Mouse (Mus musculus) CD4-positive, CD25-positive, alpha-beta regulatory T cell, adult 4 months (primary cell): ENCODE measurements around the gene Mcrip2. TPM values are rescaled to one million over a fixed set of nuclear protein-coding genes. Genes with fewer than 3 reads are reported as not detected.
A peak's percentile ranks its signal among the peaks of the same experiment; 100 is the strongest.

Experiments used
- ATAC-seq: one replicate; pipeline ENCODE4 v1.8.0; 2017
- polyA plus RNA-seq, 2 experiments: library from polyadenylated mRNA; unstranded; fragments of 100-300 nt; shearing (Covaris generic); gene quantifications; one replicate each; pipeline ENCODE4 v1.2.1; 2017

The Mcrip2 gene
- 1 to 10 TPM; 2.7 to 5.5 TPM for polyA plus RNA-seq

- peak; percentile 80 for ATAC-seq
Observed at GRCm38 (mm10) chr17:25868601-25869191, at the start of gene Mcrip2. TSS of gene Mcrip2 (minus strand) at chr17:25868764.

- ATAC-seq: no peak
Observed at GRCm38 (mm10) chr17:25918037-25918750, 49.6 kb upstream of the Mcrip2 start.

DNA sequence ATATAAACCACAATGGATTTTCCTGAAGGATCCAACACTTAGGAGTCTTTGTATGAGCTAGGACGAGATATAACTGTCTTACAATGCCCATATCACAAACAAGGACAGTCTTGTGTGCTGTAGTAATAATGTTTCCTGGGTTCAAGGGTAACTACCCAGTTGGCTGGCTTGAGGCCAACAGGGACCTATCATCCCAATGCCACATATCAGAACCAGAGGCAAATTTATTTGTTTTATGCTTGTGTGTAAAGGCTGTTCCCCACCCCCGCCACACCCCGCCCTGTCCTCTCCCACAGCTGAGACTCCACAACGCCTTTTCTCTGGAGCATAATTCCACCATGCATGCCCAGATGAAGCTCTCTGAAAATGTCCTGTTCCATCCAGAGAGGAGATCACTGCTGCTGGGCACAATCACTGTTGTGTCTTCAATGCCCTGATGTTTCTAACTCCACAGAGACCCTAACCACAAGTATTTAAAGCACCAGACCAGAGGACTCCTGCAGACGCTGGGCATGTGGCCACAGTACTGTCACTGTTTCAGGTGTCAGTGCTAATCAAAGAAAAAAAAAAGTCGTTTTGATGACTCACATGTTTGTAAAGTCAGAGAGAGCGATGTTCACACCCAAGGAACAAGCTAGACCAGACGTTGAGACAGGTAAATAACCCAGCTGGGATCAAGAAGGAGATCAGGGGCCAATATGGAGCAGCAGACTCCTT lies 48.5 kb upstream of the Mcrip2 start:
- ATAC-seq: no peak

DNA sequence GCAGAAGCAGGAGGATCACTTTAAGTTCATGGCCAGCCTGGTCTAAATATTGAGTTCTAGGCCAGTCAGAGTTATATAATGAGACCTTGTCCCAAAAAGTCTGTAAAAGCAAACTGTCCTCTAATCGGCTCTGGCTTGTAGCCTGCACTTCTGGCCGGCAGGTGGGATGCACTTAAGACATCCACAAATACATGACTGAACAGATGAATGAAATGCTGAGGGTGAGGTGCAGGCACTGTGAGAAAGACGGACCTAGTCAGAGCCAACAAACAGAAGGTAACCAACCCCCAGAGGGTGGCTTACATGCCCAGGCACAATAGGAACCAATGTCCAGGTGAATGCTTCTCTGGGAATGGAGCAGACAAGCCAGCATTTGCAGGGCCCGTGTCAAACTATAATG lies 45.7 kb upstream of the Mcrip2 start:
- ATAC-seq: no peak

DNA sequence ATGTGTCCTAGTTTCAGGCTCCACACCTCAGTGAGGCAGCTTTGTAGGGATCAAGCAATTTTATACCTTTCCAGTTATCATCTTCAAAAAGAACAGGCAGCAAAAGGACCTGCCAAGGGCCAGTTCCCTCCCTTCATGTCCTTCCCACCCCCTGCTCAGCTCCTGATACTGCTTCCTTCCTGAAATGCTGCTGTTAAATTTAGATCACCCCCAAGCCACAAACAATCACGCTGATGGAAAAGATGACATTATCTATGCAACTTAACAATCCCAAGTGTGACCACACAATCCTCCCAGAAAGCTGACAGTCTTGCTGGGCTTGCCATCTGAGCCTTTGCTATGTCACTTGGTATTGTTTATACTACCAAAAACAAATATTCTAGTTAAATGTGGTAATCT lies 45.3 kb upstream of the Mcrip2 start:
- ATAC-seq: no peak

DNA sequence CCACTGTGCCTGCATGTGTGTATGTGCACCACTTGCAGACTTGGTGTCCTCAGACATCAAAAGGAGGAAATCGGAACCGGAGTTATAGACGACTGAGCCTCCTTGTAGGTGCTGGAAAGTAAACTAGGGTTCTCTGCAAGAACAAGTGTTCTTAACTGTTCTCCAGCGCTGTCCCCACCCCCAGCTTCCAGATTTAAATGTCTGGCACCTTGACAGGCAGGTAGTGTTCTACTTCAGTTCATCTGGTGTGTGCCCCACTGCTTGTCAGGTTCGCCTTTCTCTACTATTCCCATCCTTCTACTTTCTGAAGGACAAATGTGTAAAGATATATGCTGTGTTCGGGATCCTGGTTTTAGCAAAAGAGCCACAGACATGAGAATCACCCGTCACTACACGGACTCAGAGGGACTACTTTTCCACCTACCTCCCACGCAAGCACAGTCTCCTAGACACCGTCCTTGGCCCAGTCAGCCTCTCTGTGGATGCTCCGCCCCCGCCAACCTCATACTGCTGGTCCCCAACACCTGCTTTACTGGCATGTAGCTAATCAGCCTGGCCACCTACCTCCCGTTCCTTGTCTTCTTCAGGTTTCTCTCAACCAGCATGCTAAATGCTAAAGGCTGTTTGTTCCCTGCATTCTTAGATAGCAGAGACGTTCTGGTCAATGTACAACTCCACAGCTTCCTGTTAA lies 44.8 kb upstream of the Mcrip2 start:
- ATAC-seq: no peak

GRCm38 (mm10) chr17:25911816-25912215 lies 43.3 kb upstream of the Mcrip2 start:
- no peak for ATAC-seq

DNA sequence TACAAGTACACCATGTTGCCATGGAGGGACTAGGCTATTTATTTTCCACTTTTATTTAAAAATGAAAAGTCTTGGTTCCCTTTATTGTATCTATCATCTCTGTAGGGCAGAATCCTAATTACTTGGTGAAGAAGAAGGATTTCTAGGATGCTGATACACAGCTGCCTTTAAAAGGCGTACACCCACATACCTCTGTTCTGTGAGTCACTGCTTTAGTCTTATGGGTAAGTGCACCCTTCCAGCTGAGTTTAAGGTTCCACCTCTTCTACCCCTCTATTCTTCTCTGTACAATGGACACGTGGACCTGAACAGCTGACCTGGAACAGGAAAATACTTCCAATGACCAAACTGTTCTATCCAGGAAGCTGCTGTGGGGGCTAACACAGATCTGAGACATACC lies 39.1 kb upstream of the Mcrip2 start:
- ATAC-seq: no peak

GRCm38 (mm10) chr17:25903061-25903460 lies 34.5 kb upstream of the Mcrip2 start:
- no peak for ATAC-seq

- ATAC-seq: no peak
Observed at GRCm38 (mm10) chr17:25900193-25900592, 31.6 kb upstream of the Mcrip2 start.

DNA sequence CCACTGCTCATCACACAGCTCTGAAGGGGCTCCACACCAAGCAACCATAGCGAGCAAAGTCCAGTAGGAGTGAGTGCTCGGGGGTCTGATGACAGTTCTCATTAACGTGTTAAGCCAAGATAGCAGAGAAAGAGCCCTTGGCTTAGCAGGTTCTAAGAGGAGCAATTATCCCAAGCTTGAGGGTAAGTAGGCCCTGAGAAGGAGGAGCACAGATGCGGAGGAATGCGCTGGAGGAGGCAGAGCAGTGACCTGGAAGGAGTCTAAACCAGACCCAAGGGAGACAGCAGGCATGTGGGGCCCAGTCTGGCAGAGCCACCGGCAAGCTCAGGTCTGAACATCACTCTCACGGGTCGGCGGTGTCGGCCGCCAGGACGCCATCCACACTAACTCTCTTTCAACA lies 27.3 kb upstream of the Mcrip2 start:
- no peak for ATAC-seq

- ATAC-seq: no peak
Observed at GRCm38 (mm10) chr17:25895415-25895814, 26.9 kb upstream of the Mcrip2 start.

DNA sequence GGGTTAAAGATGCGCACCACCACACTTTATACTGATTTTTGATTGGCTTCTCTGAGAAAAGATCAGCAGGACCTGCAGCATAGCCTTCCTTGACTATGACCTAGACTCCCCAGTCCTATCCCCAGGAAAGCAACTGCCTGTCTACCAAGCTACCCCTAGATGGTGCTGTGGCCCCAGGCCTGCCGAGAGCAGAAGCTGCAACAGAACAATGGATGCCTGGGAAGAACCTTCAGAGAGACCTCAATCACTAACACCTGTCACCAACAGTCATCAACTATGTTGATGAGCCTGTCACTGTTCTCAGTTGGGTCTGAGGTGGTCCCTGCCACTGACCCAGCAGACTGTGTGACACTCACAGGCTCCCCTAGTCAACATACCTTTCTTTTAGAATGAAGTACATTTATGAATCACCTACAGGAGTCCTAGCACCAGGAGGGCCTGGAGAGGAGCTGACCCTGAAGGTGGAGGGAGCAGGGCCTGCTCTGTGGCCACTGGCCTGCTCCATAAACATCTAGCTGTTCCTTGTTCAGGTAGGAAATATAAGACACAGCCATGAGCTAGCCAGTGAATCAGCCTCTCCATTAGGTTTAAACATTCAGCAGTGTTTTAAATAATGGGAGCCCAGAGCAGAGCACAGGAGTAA lies 25.5 kb upstream of the Mcrip2 start:
- peak; percentile 85 for ATAC-seq

DNA sequence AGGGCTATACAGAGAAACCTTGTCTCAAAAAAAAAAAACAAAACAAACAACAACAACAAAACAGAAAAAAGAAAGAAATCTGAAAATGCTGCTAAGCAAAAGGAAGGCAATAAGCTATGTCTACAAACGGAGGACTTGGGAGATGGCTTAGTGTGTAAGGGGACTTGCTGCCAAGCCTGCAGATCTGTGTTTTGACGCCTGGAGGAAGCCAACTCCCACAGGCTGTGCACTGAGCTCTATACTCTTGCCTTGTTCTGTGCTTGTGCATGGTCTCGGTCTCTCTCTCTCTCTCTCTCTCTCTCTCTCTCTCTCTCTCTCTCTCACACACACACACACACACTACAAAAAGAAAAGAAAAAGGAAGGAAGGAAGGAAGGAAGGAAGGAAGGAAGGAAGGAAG lies 20.3 kb upstream of the Mcrip2 start:
- no peak for ATAC-seq

DNA sequence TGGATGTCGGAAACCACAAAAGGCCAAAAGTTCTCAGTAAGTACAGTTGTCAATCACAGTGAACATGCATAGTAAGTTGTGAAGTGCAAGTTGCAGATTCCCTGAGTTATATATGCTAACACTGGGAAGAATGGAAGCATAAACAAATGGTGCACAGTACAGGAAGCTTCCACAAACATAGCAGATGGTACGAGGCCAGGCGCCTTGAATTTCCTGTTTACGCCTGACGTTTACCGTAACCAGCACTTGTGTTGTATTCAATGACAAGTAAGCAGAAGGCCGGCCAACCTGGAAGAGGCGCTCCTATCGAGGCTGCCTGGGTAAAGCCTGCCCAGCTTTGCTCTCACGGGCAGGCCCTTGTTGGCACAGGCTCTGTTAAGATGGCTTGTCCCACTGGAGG lies 18.9 kb upstream of the Mcrip2 start:
- no peak for ATAC-seq

- ATAC-seq: no peak
Observed at GRCm38 (mm10) chr17:25886806-25887205, 18.2 kb upstream of the Mcrip2 start.

GRCm38 (mm10) chr17:25885636-25886035 lies 17.1 kb upstream of the Mcrip2 start:
- peak; percentile 26 for ATAC-seq

DNA sequence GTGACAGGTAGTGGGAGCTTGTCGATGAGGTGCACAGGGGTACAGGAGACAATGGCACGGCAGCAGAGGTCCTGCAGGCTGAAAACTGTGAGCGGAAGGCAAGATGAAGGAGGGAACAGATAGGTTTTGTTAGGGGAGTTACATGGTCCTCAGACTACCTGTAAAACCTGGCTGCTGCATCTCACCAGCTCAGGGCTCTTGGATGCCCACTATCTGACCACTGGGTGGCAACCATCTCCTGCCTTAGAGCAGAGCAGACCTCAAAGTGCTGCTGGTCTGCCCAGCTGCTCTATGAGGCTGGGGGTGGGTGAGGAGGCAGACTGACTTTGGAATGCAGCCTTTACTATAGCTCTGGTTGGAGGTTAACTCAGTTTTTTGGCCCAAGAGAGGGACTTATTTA lies 15.3 kb upstream of the Mcrip2 start:
- ATAC-seq: no peak

GRCm38 (mm10) chr17:25883268-25883667 lies 14.7 kb upstream of the Mcrip2 start:
- ATAC-seq: no peak

DNA sequence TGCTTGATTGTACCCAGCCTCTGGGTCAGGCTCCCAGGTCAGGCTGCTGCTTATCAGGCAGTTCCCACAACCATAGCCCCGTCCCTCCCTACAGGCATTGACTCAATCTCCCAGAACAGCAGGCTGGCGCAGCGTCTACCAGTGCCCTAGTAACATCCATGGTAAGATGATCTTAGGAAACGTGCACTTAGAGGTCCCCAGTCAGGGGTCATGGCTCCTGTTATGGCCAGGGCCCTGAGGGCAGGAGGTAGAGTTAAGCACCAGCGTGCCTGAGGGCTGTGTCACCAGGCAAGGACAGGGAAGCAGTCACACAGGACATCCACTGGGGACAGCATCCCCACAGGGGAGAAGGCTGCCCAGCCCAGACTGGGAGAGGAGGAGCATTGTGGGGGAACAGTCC lies 13.7 kb upstream of the Mcrip2 start:
- no peak for ATAC-seq

GRCm38 (mm10) chr17:25881691-25882090 lies 13.1 kb upstream of the Mcrip2 start:
- no peak for ATAC-seq

DNA sequence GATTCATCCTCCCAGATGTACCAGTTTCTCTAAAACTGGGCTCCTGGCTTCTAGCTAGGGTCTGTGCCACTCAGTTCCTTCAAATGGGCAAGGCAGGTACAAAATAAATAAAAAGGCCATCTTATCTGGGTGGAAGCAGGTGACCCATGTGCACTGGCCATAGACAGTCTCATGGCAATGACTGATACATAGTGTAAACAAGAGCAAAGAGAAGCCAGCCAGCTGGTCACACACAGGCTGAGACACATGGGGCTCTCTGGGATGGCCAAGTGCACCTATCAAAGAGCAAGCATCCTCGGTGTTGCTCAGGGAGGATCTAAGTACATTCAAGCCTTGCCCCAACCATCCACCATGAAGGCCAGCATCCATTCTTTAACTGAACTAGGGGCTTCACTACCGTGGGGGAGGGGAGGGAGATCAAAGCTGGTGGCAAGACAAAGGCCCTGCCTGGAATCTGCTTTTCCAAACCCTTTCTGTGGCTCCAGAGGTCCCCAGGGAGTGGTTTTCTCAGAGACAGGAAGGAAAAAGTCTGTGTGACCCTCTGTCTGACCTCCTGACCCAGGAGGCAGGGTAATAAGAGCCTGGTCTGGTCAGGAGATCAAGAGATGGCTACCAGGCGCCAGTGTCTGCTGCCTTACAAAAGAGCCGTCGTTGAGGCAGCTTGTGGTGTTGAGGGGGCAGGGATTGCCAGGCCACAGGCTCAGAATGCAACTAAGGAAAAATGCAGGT lies 12.5 kb upstream of the Mcrip2 start:
- ATAC-seq: no peak
